Mouse (Mus musculus) hindbrain, embryonic 14.5 days (tissue): ENCODE results near the gene Atxn7. TPM values are rescaled to one million over a fixed set of nuclear protein-coding genes. Genes with fewer than 3 reads are reported as not detected.

ENCODE experiments used
- ATAC-seq: fragments of 200-750 bp; cut with Nextera tagmentation; 2 replicates; pipeline ENCODE4 v1.8.0; 2017; ENCODE audit warnings: moderate number of reproducible peaks, mild to moderate bottlenecking, moderate TSS enrichment, moderate library complexity; ENCODE audit not compliant: low FRiP score
- DNase-seq: peaks from one replicate; pipeline ENCODE4 v3.0.0-alpha.2; 2015; ENCODE audit warnings: low spot score
- H3K27ac ChIP-seq: fragments of 300-500 bp; sonication (generic); 2 replicates; pipeline ENCODE4 v1.5.1; 2014; ENCODE audit warnings: mild to moderate bottlenecking, moderate library complexity
- H3K27me3 ChIP-seq: fragments of 300-500 bp; sonication (generic); 2 replicates; pipeline ENCODE4 v1.6.1; 2014; ENCODE audit warnings: mild to moderate bottlenecking, low read length, mixed read lengths; ENCODE audit not compliant: control insufficient read depth, insufficient read depth
- H3K36me3 ChIP-seq: fragments of 300-500 bp; sonication (generic); replicated peaks from 2 replicates; pipeline ENCODE4 v1.6.1; 2014; ENCODE audit not compliant: control insufficient read depth, insufficient read depth
- H3K4me1 ChIP-seq: fragments of 300-500 bp; sonication (generic); replicated peaks from 2 replicates; pipeline ENCODE4 v1.6.1; 2014; ENCODE audit warnings: antibody characterized with exemption, low read length, mixed read lengths; ENCODE audit not compliant: control insufficient read depth, insufficient read depth
- H3K4me2 ChIP-seq: fragments of 300-500 bp; sonication (generic); replicated peaks from 2 replicates; pipeline ENCODE4 v1.6.1; 2014; ENCODE audit warnings: mild to moderate bottlenecking, moderate library complexity
- H3K4me3 ChIP-seq: fragments of 300-500 bp; sonication (generic); replicated peaks from 2 replicates; pipeline ENCODE4 v1.5.1; 2014; ENCODE audit warnings: mild to moderate bottlenecking, low read length
- H3K9ac ChIP-seq: fragments of 300-500 bp; sonication (generic); 2 replicates; pipeline ENCODE4 v1.6.1; 2014
- H3K9me3 ChIP-seq: fragments of 300-500 bp; sonication (generic); 2 replicates; pipeline ENCODE4 v1.6.1; 2016; ENCODE audit warnings: low read length; ENCODE audit not compliant: control insufficient read depth
- WGBS: fragments of 180-500 bp; shearing (Covaris S2); extraction: QIAGEN DNeasy Blood & Tissue Kit; methylation state at CpG from one replicate; pipeline ENCODE4 v1.1.7; 2014; 5-methylcytosine and 5-hydroxymethylcytosine counted together
- polyA plus RNA-seq: library from polyadenylated mRNA; unstranded; fragments of >200 nt; fragmentation: Nextera tagmentation; extraction: Ambion mirVana; gene quantifications from 2 replicates; pipeline ENCODE4 v1.2.1, GENCODE M21; 2014

The Atxn7 gene
- polyA plus RNA-seq, 1 experiment from 2014 or later, result 5.1 TPM

- peaks cover 24% of the 10 kb centered on the region for H3K36me3 ChIP-seq
These were observed 127.0 kb downstream of the Atxn7 start for GRCm38 (mm10) chr14:14088016-14088791.

GRCm38 (mm10) chr14:14090571-14090970, 129.3 kb downstream of the Atxn7 start:
- Histone ChIP-seq H3K36me3 (peaks cover 28% of the 10 kb centered on the region), H3K4me3 (no peak overlapping the region), H3K27me3 (no peaks in the 10 kb centered on the region), H3K27ac (no peak overlapping the region), H3K9me3 (no peaks in the 10 kb centered on the region), H3K4me2 (no peak overlapping the region), H3K4me1 (no peaks in the 10 kb centered on the region), H3K9ac (no peak overlapping the region)
- no peak for ATAC-seq
- no peak for DNase-seq
- 97% methylated on average over 6 of the region's 6 CpGs for WGBS

More at GRCm38 (mm10) chr14:14088016-14088791, 127.0 kb downstream of the Atxn7 start:
- ATAC-seq (no peak), DNase-seq (no peak)
- Histone ChIP-seq H3K4me3 (no peak overlapping the region), H3K9ac (no peak overlapping the region), H3K4me2 (no peak overlapping the region), H3K27me3 (no peaks in the 10 kb centered on the region), H3K27ac (no peak overlapping the region), H3K4me1 (no peaks in the 10 kb centered on the region), H3K9me3 (no peaks in the 10 kb centered on the region)
- WGBS, result 94% methylated on average over 9 of the region's 9 CpGs

GRCm38 (mm10) chr14:14098330-14098980, 137.2 kb downstream of the Atxn7 start:
- Histone ChIP-seq H3K27me3 (no peaks in the 10 kb centered on the region), H3K27ac (no peak overlapping the region), H3K36me3 (peaks cover 44% of the 10 kb centered on the region), H3K9me3 (no peaks in the 10 kb centered on the region), H3K4me2 (no peak overlapping the region), H3K4me1 (no peaks in the 10 kb centered on the region), H3K4me3 (no peak overlapping the region), H3K9ac (no peak overlapping the region)
- WGBS, result 28% methylated on average over 10 of the region's 10 CpGs
- ATAC-seq (peak; percentile 78), DNase-seq (peak; percentile 97)

- Histone ChIP-seq H3K4me1 (no peaks in the 10 kb centered on the region), H3K4me3 (no peak overlapping the region), H3K9ac (no peak overlapping the region), H3K9me3 (no peaks in the 10 kb centered on the region), H3K36me3 (peaks cover 49% of the 10 kb centered on the region), H3K4me2 (no peak overlapping the region), H3K27ac (no peak overlapping the region), H3K27me3 (no peaks in the 10 kb centered on the region)
- ATAC-seq (no peak), DNase-seq (no peak)
- WGBS, result 93% methylated on average over 8 of the region's 8 CpGs
These were observed 139.6 kb downstream of the Atxn7 start for GRCm38 (mm10) chr14:14100773-14101280.

GRCm38 (mm10) chr14:14101296-14101695, 140.1 kb downstream of the Atxn7 start:
- Histone ChIP-seq H3K27me3 (no peaks in the 10 kb centered on the region), H3K4me3 (no peak overlapping the region), H3K9me3 (no peaks in the 10 kb centered on the region), H3K36me3 (peaks cover 44% of the 10 kb centered on the region), H3K27ac (no peak overlapping the region), H3K9ac (no peak overlapping the region), H3K4me2 (no peak overlapping the region), H3K4me1 (no peaks in the 10 kb centered on the region)
- 93% methylated on average over 9 of the region's 9 CpGs for WGBS
- ATAC-seq, result no peak
- no peak for DNase-seq

- 77% methylated on average over 13 of the region's 13 CpGs for WGBS
- no peak overlapping the region for H3K27ac ChIP-seq
- H3K9ac ChIP-seq, result no peak overlapping the region
- ATAC-seq (no peak), DNase-seq (no peak)
- no peaks in the 10 kb centered on the region for H3K9me3 ChIP-seq
- peaks cover 57% of the 10 kb centered on the region for H3K36me3 ChIP-seq
- no peaks in the 10 kb centered on the region for H3K4me1 ChIP-seq
- no peak overlapping the region for H3K4me2 ChIP-seq
- H3K27me3 ChIP-seq, result no peaks in the 10 kb centered on the region
- no peak overlapping the region for H3K4me3 ChIP-seq
These were observed 143.1 kb downstream of the Atxn7 start for GRCm38 (mm10) chr14:14104213-14104929.

GRCm38 (mm10) chr14:14104930-14105318, 143.7 kb downstream of the Atxn7 start:
- no peak for ATAC-seq
- Histone ChIP-seq H3K9me3 (no peaks in the 10 kb centered on the region), H3K36me3 (peaks cover 59% of the 10 kb centered on the region), H3K4me3 (no peak overlapping the region), H3K27me3 (no peaks in the 10 kb centered on the region), H3K4me1 (no peaks in the 10 kb centered on the region), H3K27ac (no peak overlapping the region), H3K9ac (no peak overlapping the region), H3K4me2 (no peak overlapping the region)
- 78% methylated on average over 2 of the region's 2 CpGs for WGBS
- DNase-seq, result no peak

GRCm38 (mm10) chr14:14110710-14111109, 149.5 kb downstream of the Atxn7 start:
- WGBS, result 78% methylated on average over 4 of the region's 4 CpGs
- no peak overlapping the region for H3K9ac ChIP-seq
- no peaks in the 10 kb centered on the region for H3K9me3 ChIP-seq
- H3K4me1 ChIP-seq, result no peaks in the 10 kb centered on the region
- no peak overlapping the region for H3K4me2 ChIP-seq
- no peak overlapping the region for H3K27ac ChIP-seq
- ATAC-seq (no peak), DNase-seq (no peak)
- H3K27me3 ChIP-seq, result no peaks in the 10 kb centered on the region
- H3K36me3 ChIP-seq, result peaks cover 76% of the 10 kb centered on the region
- H3K4me3 ChIP-seq, result no peak overlapping the region
